Mouse (Mus musculus): ENCODE data around the gene Apbb2. TPM values are rescaled to one million over a fixed set of nuclear protein-coding genes. Genes with fewer than 3 reads are reported as not detected.

Apbb2 gene
- total and polyA plus RNA-seq, 3 experiments: 0.34 to 0.40 (median 0.34) TPM

- Histone ChIP-seq H3K4me2 (ENCODE audit: insufficient read depth, low read depth, poor library complexity, severe bottlenecking) (no peak overlapping the region), H3K27me3 (replicated peaks) (no peaks in the 10 kb centered on the region), H3K4me1 (ENCODE audit: control insufficient read depth in 1 of 2, insufficient read depth in 2 of 2) (peaks cover 3 to 10% of the 10 kb centered on the region in 2 experiments; a peak in 2 of 4 replicates), H3K79me2 (replicated peaks; ENCODE audit: control insufficient read depth, extremely low read depth, insufficient read depth, poor library complexity, severe bottlenecking) (no peaks in the 10 kb centered on the region), H3K27ac (ENCODE audit: insufficient read depth, low read depth) (no peak overlapping the region), H3K9me3 (replicated peaks; ENCODE audit: low read length) (no peaks in the 10 kb centered on the region), H3K4me3 (replicated peaks in 1 of 3; ENCODE audit: low read depth in 2 of 3, low read length in 2 of 3, poor library complexity in 1 of 3) (no peak overlapping the region), H3K36me3 (replicated peaks in 1 of 2; ENCODE audit: control insufficient read depth in 1 of 2, insufficient read depth in 1 of 2, low read length in 1 of 2) (no peaks in the 10 kb centered on the region), H3K9ac (ENCODE audit: insufficient read depth, low read depth) (no peak overlapping the region)
- no peak for DNase-seq (ENCODE audit: extremely low read depth)
- TF ChIP-seq ETS1 (conservative IDR thresholded peaks at IDR 0.05; ENCODE audit: low read depth, low read length): no peak
- no peak for TF ChIP-seq POLR2AphosphoS2 (IDR thresholded peaks at IDR 0.05; ENCODE audit: low read depth, low read length)
- TF ChIP-seq MAFK (IDR thresholded peaks at IDR 0.05; ENCODE audit: insufficient replicate concordance, low read length): no peak
- no peak for TF ChIP-seq POLR2A (IDR thresholded peaks at IDR 0.05; ENCODE audit: low read depth, low read length)
- TF ChIP-seq JUN (IDR thresholded peaks at IDR 0.05; ENCODE audit: insufficient read depth, low read depth, low read length): no peak
- no peak for TF ChIP-seq CHD1 (IDR thresholded peaks at IDR 0.05; ENCODE audit: low read depth, low read length)
- no peak for TF ChIP-seq NELFE (IDR thresholded peaks at IDR 0.05; ENCODE audit: low read depth, low read length)
- no peak for TF ChIP-seq EP300 (IDR thresholded peaks at IDR 0.05; ENCODE audit: low read length)
- no peak for TF ChIP-seq KAT2A (IDR thresholded peaks at IDR 0.05; ENCODE audit: insufficient replicate concordance, low read length)
- TF ChIP-seq SIN3A (IDR thresholded peaks at IDR 0.05; ENCODE audit: low read length): no peak
- in situ Hi-C loops (cut with MboI; ENCODE audit: low pct_ligation_motif_present, low pct_unique_long_range_greater_than_20kb, low sequenced_read_pairs) (loop anchor here (25.0 kb wide), 1 partner anchor 256 kb away; no protein-coding TSS in a partner anchor), dilution Hi-C loops (cut with MboI; ENCODE audit: extremely low pct_ligation_motif_present, extremely low pct_unique_long_range_greater_than_20kb, low sequenced_read_pairs) (no loop called here)
These were observed 212.2 kb downstream of the Apbb2 start for GRCm38 (mm10) chr5:66406431-66406830.

DNA sequence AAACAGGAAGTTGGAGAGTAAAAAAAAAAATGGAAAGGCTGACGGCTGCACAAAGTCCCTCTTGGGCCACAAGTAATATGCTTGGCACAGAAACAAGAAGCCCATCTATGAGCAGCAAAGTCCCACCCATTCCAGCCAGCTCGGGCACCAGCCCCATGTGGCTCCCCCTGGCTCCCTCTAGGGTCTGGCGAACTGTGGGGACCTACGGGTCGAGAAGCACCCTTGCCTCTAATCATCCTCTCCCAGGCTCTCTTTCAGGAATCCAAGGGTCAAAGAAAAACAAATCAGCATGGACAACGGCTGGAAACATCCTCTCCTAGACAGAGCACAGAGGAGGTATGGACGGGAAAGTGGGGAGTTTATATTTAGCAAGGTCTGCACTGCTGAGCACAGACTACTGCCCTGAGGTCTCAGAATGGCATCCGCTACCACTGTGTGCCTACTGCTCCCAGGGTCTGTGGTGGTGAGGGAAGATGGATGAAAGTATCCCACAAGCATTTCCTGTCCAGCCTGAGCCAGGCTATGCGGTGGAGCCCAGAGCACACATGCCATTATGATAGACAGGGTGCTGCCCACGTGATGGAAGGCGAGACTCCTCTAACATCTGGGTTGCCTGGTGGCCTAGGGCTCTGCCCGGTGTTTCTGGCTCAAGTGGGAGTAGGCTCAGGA lies 212.7 kb downstream of the Apbb2 start:
- no peaks in the 10 kb centered on the region for H3K79me2 ChIP-seq (replicated peaks; ENCODE audit: control insufficient read depth, extremely low read depth, insufficient read depth, poor library complexity, severe bottlenecking)
- H3K9ac ChIP-seq (ENCODE audit: insufficient read depth, low read depth): no peak overlapping the region
- dilution Hi-C loops (cut with MboI; ENCODE audit: extremely low pct_ligation_motif_present, extremely low pct_unique_long_range_greater_than_20kb, low sequenced_read_pairs) (no loop called here), in situ Hi-C loops (cut with MboI; ENCODE audit: low pct_ligation_motif_present, low pct_unique_long_range_greater_than_20kb, low sequenced_read_pairs) (loop anchor here (25.0 kb wide), 1 partner anchor 256 kb away; no protein-coding TSS in a partner anchor)
- no peaks in the 10 kb centered on the region for H3K27me3 ChIP-seq (replicated peaks)
- H3K4me3 ChIP-seq (replicated peaks in 1 of 3; ENCODE audit: low read depth in 2 of 3, low read length in 2 of 3, poor library complexity in 1 of 3): no peak overlapping the region
- H3K4me1 ChIP-seq (ENCODE audit: control insufficient read depth in 1 of 2, insufficient read depth in 2 of 2): peaks cover 3 to 10% of the 10 kb centered on the region in 2 experiments; a peak in 2 of 4 replicates
- H3K27ac ChIP-seq (ENCODE audit: insufficient read depth, low read depth): no peak overlapping the region
- H3K9me3 ChIP-seq (replicated peaks; ENCODE audit: low read length): no peaks in the 10 kb centered on the region
- no peaks in the 10 kb centered on the region for H3K36me3 ChIP-seq (replicated peaks in 1 of 2; ENCODE audit: control insufficient read depth in 1 of 2, insufficient read depth in 1 of 2, low read length in 1 of 2)
- no peak overlapping the region for H3K4me2 ChIP-seq (ENCODE audit: insufficient read depth, low read depth, poor library complexity, severe bottlenecking)
- no peak for DNase-seq (ENCODE audit: extremely low read depth)
- TF ChIP-seq USF1 (IDR thresholded peaks at IDR 0.05; ENCODE audit: low read depth, low read length) (no peak), ZMIZ1 (IDR thresholded peaks at IDR 0.05; ENCODE audit: low read depth, low read length) (no peak), BHLHE40 (IDR thresholded peaks at IDR 0.05; ENCODE audit: low read depth, low read length) (no peak), KAT2A (IDR thresholded peaks at IDR 0.05; ENCODE audit: insufficient replicate concordance, low read length) (no peak), E2F4 (IDR thresholded peaks at IDR 0.05; ENCODE audit: insufficient replicate concordance, low read depth, low read length) (no peak), ZKSCAN1 (IDR thresholded peaks at IDR 0.05; ENCODE audit: borderline replicate concordance, low read depth, low read length) (no peak), TCF12 (IDR thresholded peaks at IDR 0.05; ENCODE audit: low read depth, low read length) (no peak), ZC3H11A (IDR thresholded peaks at IDR 0.05; ENCODE audit: low read depth, low read length) (no peak)

Data from CH12.LX (cell line).